Mouse (Mus musculus) ES-Bruce4 (cell line): ENCODE data around the gene Mccc1. TPM values are rescaled to one million over a fixed set of nuclear protein-coding genes. Genes with fewer than 3 reads are reported as not detected.

Source experiments
- H3K27ac ChIP-seq: 2 replicates; pipeline ENCODE4 v1.5.1; 2012; ENCODE audit warnings: low read length, inconsistent platforms; ENCODE audit not compliant: insufficient read depth
- H3K27me3 ChIP-seq: 2 replicates; pipeline ENCODE4 v1.6.1; 2012; ENCODE audit warnings: mild to moderate bottlenecking, low read length, inconsistent platforms; ENCODE audit not compliant: control insufficient read depth, poor library complexity, insufficient read depth, severe bottlenecking
- H3K36me3 ChIP-seq: 2 replicates; pipeline ENCODE4 v1.6.1; 2012; ENCODE audit warnings: inconsistent platforms, mild to moderate bottlenecking, low read length, moderate library complexity; ENCODE audit not compliant: control insufficient read depth, poor library complexity, insufficient read depth, severe bottlenecking
- H3K4me1 ChIP-seq: one replicate; pipeline ENCODE4 v1.8.1; 2011; ENCODE audit warnings: low read length; ENCODE audit not compliant: control insufficient read depth, insufficient read depth
- H3K4me3 ChIP-seq: 2 replicates; pipeline ENCODE4 v1.5.1; 2011; ENCODE audit warnings: low read depth, mild to moderate bottlenecking, low read length
- H3K9ac ChIP-seq: 2 replicates; pipeline ENCODE4 v1.6.1; 2012; ENCODE audit warnings: low read depth, mild to moderate bottlenecking, inconsistent platforms; ENCODE audit not compliant: poor library complexity, severe bottlenecking
- H3K9me3 ChIP-seq: replicated peaks from 2 replicates; pipeline ENCODE4 v1.6.1; 2012; ENCODE audit warnings: mild to moderate bottlenecking, low read length, inconsistent platforms; ENCODE audit not compliant: control insufficient read depth, poor library complexity, insufficient read depth, severe bottlenecking
- CTCF ChIP-seq: IDR thresholded peaks from one replicate; pipeline ENCODE4 v1.8.1; 2011; ENCODE audit warnings: low read depth, low read length
- EP300 ChIP-seq: IDR thresholded peaks from 2 replicates; pipeline ENCODE4 v1.6.1; 2011; ENCODE audit warnings: low read depth, low read length; ENCODE audit not compliant: insufficient read depth
- POLR2A ChIP-seq: IDR thresholded peaks from one replicate; pipeline ENCODE4 v1.8.1; 2011; ENCODE audit warnings: low read length; ENCODE audit not compliant: insufficient read depth
- polyA plus RNA-seq: library from polyadenylated mRNA; stranded (reverse); fragments of >200 nt; gene quantifications from 2 replicates; pipeline ENCODE4 v1.2.4, GENCODE M21; 2011; ENCODE audit warnings: low read depth; ENCODE audit not compliant: missing spikeins, insufficient read depth, insufficient read length

The Mccc1 gene
- polyA plus RNA-seq, 1 experiment = 32.0 TPM

- Histone ChIP-seq H3K27me3 (no peaks in the 10 kb centered on the region), H3K36me3 (no peaks in the 10 kb centered on the region), H3K4me1 (peaks cover 6% of the 10 kb centered on the region), H3K9ac (no peak overlapping the region), H3K4me3 (no peak overlapping the region), H3K9me3 (no peaks in the 10 kb centered on the region), H3K27ac (no peak overlapping the region)
- TF ChIP-seq CTCF (no peak), POLR2A (no peak), EP300 (no peak)
These were observed 59.9 kb downstream of the Mccc1 start for GRCm38 (mm10) chr3:35940520-35941135.

GRCm38 (mm10) chr3:35940047-35940446, 60.4 kb downstream of the Mccc1 start:
- H3K27me3 ChIP-seq = no peaks in the 10 kb centered on the region
- H3K4me1 ChIP-seq = peaks cover 6% of the 10 kb centered on the region
- no peak overlapping the region for H3K9ac ChIP-seq
- H3K9me3 ChIP-seq = no peaks in the 10 kb centered on the region
- TF ChIP-seq EP300 = 0 out of 2 replicates have a peak, but pooled peaks have one; percentile 25
- TF ChIP-seq POLR2A = no peak
- no peaks in the 10 kb centered on the region for H3K36me3 ChIP-seq
- H3K4me3 ChIP-seq = no peak overlapping the region
- H3K27ac ChIP-seq = peak overlapping the region; percentile 39; the same call in 1 of the 2 replicates

DNA sequence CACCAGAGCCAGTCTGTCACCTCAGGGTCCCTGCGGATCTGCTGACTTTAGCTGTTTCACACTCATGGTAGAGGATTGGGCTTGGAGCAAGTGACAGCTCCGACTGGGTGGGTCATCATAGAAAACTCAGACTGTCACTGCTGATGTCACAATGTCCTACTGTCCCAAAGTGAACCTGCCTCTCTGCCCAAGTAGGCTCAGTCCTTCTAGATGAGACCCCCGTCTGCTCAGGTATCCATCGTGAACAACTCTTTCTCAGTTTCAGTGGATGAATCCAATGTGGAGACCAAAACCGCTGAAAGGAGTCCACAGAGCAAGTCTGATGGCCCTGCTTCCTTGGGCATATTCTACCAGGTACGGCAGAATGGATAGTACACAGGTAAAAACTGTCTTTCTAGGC, 63.1 kb downstream of the Mccc1 start, which contains the start of gene Dcun1d1:
Gene Dcun1d1, minus strand, starts transcription at position 101 of the 400 bp plus-strand sequence.
- H3K4me1 ChIP-seq = peaks cover 6% of the 10 kb centered on the region
- H3K9me3 ChIP-seq = no peaks in the 10 kb centered on the region
- no peaks in the 10 kb centered on the region for H3K27me3 ChIP-seq
- H3K9ac ChIP-seq = no peak within 1 kb of the TSS
- TF ChIP-seq CTCF (no peak), POLR2A (no peak), EP300 (no peak)
- no peak within 1 kb of the TSS for H3K27ac ChIP-seq
- no peak within 1 kb of the TSS for H3K4me3 ChIP-seq
- H3K36me3 ChIP-seq = no peaks in the 10 kb centered on the region

- Histone ChIP-seq H3K4me3 (peak overlapping the region; percentile 93), H3K27ac (no peak overlapping the region), H3K27me3 (no peaks in the 10 kb centered on the region), H3K9me3 (no peaks in the 10 kb centered on the region), H3K4me1 (no peaks in the 10 kb centered on the region), H3K36me3 (no peaks in the 10 kb centered on the region), H3K9ac (peak overlapping the region; percentile 99)
- TF ChIP-seq EP300 = no peak
- TF ChIP-seq CTCF = no peak
- no peak for TF ChIP-seq POLR2A
These were observed 67.1 kb downstream of the Mccc1 start for GRCm38 (mm10) chr3:35933405-35933777.

GRCm38 (mm10) chr3:35932735-35933404, 67.6 kb downstream of the Mccc1 start:
- Histone ChIP-seq H3K36me3 (no peaks in the 10 kb centered on the region), H3K9ac (peak overlapping the region; percentile 99), H3K27ac (no peak overlapping the region), H3K27me3 (no peaks in the 10 kb centered on the region), H3K9me3 (no peaks in the 10 kb centered on the region), H3K4me1 (no peaks in the 10 kb centered on the region), H3K4me3 (peak overlapping the region; percentile 93)
- no peak for TF ChIP-seq EP300
- TF ChIP-seq POLR2A = no peak
- no peak for TF ChIP-seq CTCF

DNA sequence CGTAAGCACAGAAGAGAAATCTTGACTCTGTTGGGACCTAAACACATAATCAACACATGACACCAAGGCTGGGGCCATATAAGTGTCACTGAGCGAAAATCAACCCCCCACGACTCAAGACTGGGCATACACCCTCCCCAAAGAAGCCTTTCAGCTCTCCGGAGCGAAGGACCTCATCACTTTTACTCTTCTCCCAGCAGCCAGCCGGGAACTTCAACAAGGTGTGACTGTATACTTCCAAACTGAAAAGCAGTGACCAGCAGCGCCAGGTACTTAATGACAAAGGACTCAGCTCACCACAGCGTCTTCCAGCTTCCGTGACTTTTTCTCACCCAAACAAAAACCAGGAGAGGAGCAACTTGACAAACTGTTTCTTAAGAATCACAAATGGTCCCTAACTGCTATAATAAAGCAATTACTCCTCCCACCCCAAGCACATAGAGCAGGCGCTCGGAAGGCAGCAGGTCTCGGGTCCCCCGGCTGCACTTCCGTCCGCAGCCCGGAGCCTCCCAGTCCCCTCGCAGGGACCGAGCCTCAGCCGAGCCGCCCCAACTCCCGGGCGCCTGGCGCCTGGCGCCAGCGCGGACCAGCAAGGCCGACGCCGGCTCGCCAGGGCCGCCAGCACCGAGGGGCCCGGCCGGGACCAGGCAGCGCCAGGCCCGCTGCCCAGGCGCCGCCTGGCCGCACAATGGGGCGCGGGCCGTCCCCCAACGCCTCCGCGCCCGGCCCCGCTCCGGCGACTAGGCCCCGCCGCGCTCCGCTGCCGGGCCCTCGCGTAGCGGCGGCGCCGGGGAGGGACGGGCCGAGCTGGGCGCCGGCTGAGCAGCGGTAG, 68.4 kb downstream of the Mccc1 start:
- no peaks in the 10 kb centered on the region for H3K36me3 ChIP-seq
- H3K4me3 ChIP-seq = peak overlapping the region; percentile 82
- H3K27ac ChIP-seq = no peak overlapping the region
- no peaks in the 10 kb centered on the region for H3K27me3 ChIP-seq
- TF ChIP-seq POLR2A (no peak), EP300 (no peak), CTCF (no peak)
- peak overlapping the region; percentile 99 for H3K9ac ChIP-seq
- H3K4me1 ChIP-seq = no peaks in the 10 kb centered on the region
- H3K9me3 ChIP-seq = no peaks in the 10 kb centered on the region
